Mouse (Mus musculus) hindbrain, embryonic 16.5 days (tissue): ENCODE measurements around the gene 9530077C05Rik. TPM values are rescaled to one million over a fixed set of nuclear protein-coding genes. Genes with fewer than 3 reads are reported as not detected.

ENCODE experiments used
- ATAC-seq: fragments of 200-750 bp; cut with Nextera tagmentation; 2 replicates; pipeline ENCODE4 v1.8.0; 2017; ENCODE audit warnings: moderate TSS enrichment, moderate library complexity
- H3K27ac ChIP-seq: fragments of 300-500 bp; sonication (generic); 2 replicates; pipeline ENCODE4 v1.5.1; 2014; ENCODE audit warnings: low read depth, mild to moderate bottlenecking, control low read depth, low read length, moderate library complexity
- H3K27me3 ChIP-seq: fragments of 300-500 bp; sonication (generic); replicated peaks from 2 replicates; pipeline ENCODE4 v1.6.1; 2014; ENCODE audit warnings: low read length; ENCODE audit not compliant: control insufficient read depth, insufficient read depth
- H3K36me3 ChIP-seq: fragments of 300-500 bp; sonication (generic); 2 replicates; pipeline ENCODE4 v1.6.1; 2014; ENCODE audit warnings: mild to moderate bottlenecking, low read length, moderate library complexity, mixed read lengths; ENCODE audit not compliant: control insufficient read depth, insufficient read depth
- H3K4me1 ChIP-seq: fragments of 300-500 bp; sonication (generic); 2 replicates; pipeline ENCODE4 v1.6.1; 2014; ENCODE audit warnings: low read depth, low read length; ENCODE audit not compliant: control insufficient read depth, insufficient read depth
- H3K4me2 ChIP-seq: fragments of 300-500 bp; sonication (generic); 2 replicates; pipeline ENCODE4 v1.6.1; 2014; ENCODE audit warnings: mild to moderate bottlenecking, low read length, control low read depth, moderate library complexity
- H3K4me3 ChIP-seq: fragments of 300-500 bp; sonication (generic); 2 replicates; pipeline ENCODE4 v1.5.1; 2014; ENCODE audit warnings: mild to moderate bottlenecking, low read length, control low read depth, moderate library complexity
- H3K9ac ChIP-seq: fragments of 300-500 bp; sonication (generic); 2 replicates; pipeline ENCODE4 v1.6.1; 2014; ENCODE audit warnings: low read depth, mild to moderate bottlenecking, control low read depth, low read length, moderate library complexity
- H3K9me3 ChIP-seq: fragments of 300-500 bp; sonication (generic); 2 replicates; pipeline ENCODE4 v1.6.1; 2014; ENCODE audit warnings: mild to moderate bottlenecking, low read length, moderate library complexity; ENCODE audit not compliant: control insufficient read depth
- WGBS: fragments of 180-500 bp; shearing (Covaris S2); extraction: QIAGEN DNeasy Blood & Tissue Kit; methylation state at CpG from one replicate; pipeline ENCODE4 v1.1.7; 2014; 5-methylcytosine and 5-hydroxymethylcytosine counted together
- polyA plus RNA-seq: library from polyadenylated mRNA; unstranded; fragments of >200 nt; fragmentation: Nextera tagmentation; extraction: Ambion mirVana; gene quantifications from 2 replicates; pipeline ENCODE4 v1.2.1, GENCODE M21; 2015

9530077C05Rik gene
- polyA plus RNA-seq, 1 experiment from 2014 or later: 19.3 TPM

DNA sequence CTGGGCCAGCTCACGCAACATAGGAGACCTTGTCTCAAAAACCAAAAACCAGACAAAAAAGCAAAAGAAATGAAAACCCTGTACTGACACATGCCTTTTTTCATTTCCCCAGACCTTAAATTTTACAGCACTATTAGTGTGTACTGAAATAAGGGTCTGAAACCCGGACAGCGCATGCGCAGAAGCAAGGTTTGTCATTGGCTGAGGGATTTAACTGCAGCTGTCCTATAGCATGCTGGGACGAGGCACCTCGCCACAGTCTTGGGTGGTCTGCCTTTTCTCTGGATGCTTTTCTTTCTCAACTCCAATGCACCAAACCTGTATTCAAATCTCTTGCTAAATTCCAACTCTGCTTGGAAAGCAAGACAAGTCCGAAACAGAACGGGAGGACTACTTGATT lies 67.6 kb downstream of the 9530077C05Rik start:
- 97% methylated on average over 8 of the region's 8 CpGs for WGBS
- Histone ChIP-seq H3K4me3 (no peak overlapping the region), H3K4me1 (peaks cover 6% of the 10 kb centered on the region), H3K27me3 (no peaks in the 10 kb centered on the region), H3K4me2 (no peak overlapping the region), H3K9ac (no peak overlapping the region), H3K36me3 (no peaks in the 10 kb centered on the region), H3K9me3 (no peaks in the 10 kb centered on the region), H3K27ac (no peak overlapping the region)
- ATAC-seq: no peak

DNA sequence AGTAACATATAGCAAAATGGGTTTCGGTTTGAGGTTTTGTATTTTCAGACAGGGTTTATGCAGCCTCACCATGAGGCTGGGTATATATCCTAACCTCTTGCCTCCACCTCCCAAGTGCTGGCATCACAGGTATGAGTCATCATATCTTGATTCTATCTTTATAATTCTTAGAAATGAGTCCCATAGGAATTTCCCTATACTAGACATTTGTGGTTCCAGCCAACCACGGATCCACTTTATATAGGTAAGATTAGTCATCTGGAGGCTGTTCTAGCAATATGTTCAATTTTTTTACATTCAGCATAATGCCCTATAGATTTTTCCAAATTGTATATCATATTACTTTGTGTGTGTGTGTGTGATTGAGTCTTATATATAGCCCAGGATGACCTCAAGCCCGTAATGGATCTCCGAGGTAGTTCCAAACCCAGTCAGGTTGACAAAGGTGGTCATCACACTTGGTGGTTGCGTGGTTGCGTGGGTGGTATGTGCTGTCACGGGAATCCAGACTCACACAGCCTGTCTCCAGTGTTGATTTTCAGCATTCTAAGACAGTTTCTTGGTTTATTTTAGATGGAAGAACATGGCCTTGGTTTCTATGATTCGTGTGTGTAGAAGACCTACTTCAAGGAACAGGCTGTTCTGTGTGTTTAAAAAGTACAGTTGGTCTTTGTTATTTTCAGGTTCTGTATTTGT lies 72.7 kb downstream of the 9530077C05Rik start:
- WGBS: 95% methylated on average over 8 of the region's 8 CpGs
- Histone ChIP-seq H3K27me3 (no peaks in the 10 kb centered on the region), H3K27ac (no peak overlapping the region), H3K4me3 (no peak overlapping the region), H3K9me3 (no peaks in the 10 kb centered on the region), H3K4me1 (no peaks in the 10 kb centered on the region), H3K9ac (no peak overlapping the region), H3K36me3 (no peaks in the 10 kb centered on the region), H3K4me2 (no peak overlapping the region)
- no peak for ATAC-seq

DNA sequence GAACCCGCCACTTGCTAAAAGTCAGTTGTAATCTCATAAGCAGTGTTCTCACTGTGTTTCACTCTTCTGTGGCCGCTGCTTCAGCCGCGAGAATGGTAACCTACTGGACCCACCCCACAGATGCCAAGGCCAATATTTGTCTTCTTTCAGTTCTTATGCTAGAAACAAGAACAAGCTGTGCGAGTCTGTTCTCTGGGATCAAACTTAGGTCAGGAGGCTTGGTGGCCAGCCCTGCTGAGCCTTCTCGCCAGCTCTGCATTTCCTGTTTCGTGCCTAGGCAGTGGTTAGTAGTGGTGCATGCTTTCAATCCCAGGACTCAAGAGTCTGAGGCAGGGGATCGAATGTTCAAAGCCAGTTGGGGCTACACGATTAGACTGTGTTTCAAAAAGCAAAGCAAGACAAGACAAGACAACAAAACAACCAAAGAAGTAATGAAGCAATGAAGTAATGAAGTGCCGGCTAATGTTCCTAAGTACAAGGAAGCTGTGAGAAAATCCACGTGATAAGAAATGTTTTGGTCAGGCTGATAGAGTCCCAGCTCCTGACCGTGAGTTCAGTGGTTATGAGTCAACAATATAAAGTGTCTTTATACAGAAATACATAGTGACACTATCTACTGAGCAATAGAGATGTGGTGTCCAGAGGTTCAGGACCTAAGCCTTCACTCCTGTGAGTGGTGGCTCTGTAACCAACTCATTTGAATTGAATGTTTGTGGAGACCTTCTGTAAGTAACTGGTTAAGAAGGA lies 73.4 kb downstream of the 9530077C05Rik start:
- WGBS: 94% methylated on average over 12 of the region's 12 CpGs
- no peaks in the 10 kb centered on the region for H3K27me3 ChIP-seq
- H3K4me1 ChIP-seq: no peaks in the 10 kb centered on the region
- no peak for ATAC-seq
- no peak overlapping the region for H3K27ac ChIP-seq
- no peaks in the 10 kb centered on the region for H3K9me3 ChIP-seq
- H3K4me3 ChIP-seq: no peak overlapping the region
- H3K36me3 ChIP-seq: no peaks in the 10 kb centered on the region
- H3K4me2 ChIP-seq: no peak overlapping the region
- no peak overlapping the region for H3K9ac ChIP-seq

DNA sequence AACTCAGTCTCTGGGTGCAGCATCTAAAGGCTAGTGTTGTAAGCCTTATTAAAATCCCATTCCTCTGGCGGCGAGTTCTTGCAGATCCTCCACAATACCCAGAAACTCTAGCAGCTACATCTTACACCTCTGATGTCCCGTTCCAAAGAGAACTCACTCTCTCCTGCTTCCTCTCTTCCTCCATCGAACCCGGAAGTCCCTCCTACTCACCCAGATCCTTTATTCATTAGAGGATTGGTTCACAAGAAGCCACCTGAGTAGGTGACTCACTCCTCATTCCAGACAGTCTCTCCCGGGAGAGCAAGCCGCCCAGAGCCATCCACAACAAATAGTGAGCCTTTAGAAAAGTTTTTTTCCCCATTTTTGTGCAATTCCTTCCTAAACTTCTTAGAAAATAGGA lies 74.9 kb downstream of the 9530077C05Rik start:
- Histone ChIP-seq H3K4me3 (no peak overlapping the region), H3K9ac (no peak overlapping the region), H3K4me1 (no peaks in the 10 kb centered on the region), H3K9me3 (no peaks in the 10 kb centered on the region), H3K27ac (no peak overlapping the region), H3K27me3 (no peaks in the 10 kb centered on the region), H3K4me2 (no peak overlapping the region), H3K36me3 (peaks cover under 1% of the 10 kb centered on the region; the same call in 1 of the 2 replicates)
- 94% methylated on average over 7 of the region's 7 CpGs for WGBS
- ATAC-seq: no peak

DNA sequence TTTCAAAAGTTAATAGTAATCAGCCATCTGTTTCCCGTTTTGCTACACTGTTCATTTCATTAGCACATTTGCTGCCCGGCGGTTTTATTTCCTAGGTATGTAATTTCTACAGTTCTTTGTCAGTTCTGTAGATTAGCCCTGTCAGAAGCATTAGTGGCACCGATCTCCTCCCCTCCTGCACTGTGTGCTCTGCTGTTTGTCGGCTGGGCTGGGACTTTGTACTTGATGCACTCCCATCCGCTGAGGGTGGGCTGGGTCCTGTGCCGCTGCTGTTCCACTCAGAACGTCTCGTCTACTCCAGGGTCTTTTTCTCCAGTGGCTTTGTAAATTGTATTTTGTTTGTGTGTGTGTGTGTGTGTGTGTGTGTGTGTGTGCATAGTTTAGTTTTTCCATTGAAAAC lies 77.7 kb downstream of the 9530077C05Rik start:
- H3K4me2 ChIP-seq: no peak overlapping the region
- H3K27me3 ChIP-seq: no peaks in the 10 kb centered on the region
- 72% methylated on average over 9 of the region's 9 CpGs for WGBS
- no peak for ATAC-seq
- H3K36me3 ChIP-seq: peaks cover 3% of the 10 kb centered on the region; the same call in 1 of the 2 replicates
- no peak overlapping the region for H3K4me3 ChIP-seq
- H3K9me3 ChIP-seq: no peaks in the 10 kb centered on the region
- H3K27ac ChIP-seq: no peak overlapping the region
- H3K4me1 ChIP-seq: no peaks in the 10 kb centered on the region
- no peak overlapping the region for H3K9ac ChIP-seq

Other genes starting within 250 kb of the 9530077C05Rik start
- gene Zfp872, start 223.4 kb upstream of the 9530077C05Rik start, polyA plus RNA-seq: 0.79 and 1.1 TPM in 2 replicates
- gene Zfp809, start 185.8 kb upstream of the 9530077C05Rik start, polyA plus RNA-seq: 9.3 and 10.2 TPM in 2 replicates
- 7.1 and 7.4 TPM in 2 replicates for gene Zfp599, start 151.6 kb upstream of the 9530077C05Rik start, polyA plus RNA-seq
- gene Zfp810, start 103.9 kb upstream of the 9530077C05Rik start, polyA plus RNA-seq: 23.0 and 25.0 TPM in 2 replicates
- gene Anln, start 22.3 kb upstream of the 9530077C05Rik start, polyA plus RNA-seq: 4.1 and 6.2 TPM in 2 replicates
- gene Gm17545, start 42.8 kb downstream of the 9530077C05Rik start, polyA plus RNA-seq: not detected in 2 replicates
- gene Rp9, start 58.2 kb downstream of the 9530077C05Rik start, polyA plus RNA-seq: 65.2 and 68.3 TPM in 2 replicates
- gene Bbs9, start 64.2 kb downstream of the 9530077C05Rik start, polyA plus RNA-seq: 18.3 and 18.8 TPM in 2 replicates